Mouse (Mus musculus) kidney, postnatal 25 days (tissue): ENCODE measurements around the gene Qrich1.

ENCODE experiments used
- DNase-seq, 2 experiments: peaks; one replicate each; pipeline ENCODE4 v3.0.0; 2021; ENCODE audit warnings: mixed read lengths in 2 of 2

Qrich1 gene

DNA sequence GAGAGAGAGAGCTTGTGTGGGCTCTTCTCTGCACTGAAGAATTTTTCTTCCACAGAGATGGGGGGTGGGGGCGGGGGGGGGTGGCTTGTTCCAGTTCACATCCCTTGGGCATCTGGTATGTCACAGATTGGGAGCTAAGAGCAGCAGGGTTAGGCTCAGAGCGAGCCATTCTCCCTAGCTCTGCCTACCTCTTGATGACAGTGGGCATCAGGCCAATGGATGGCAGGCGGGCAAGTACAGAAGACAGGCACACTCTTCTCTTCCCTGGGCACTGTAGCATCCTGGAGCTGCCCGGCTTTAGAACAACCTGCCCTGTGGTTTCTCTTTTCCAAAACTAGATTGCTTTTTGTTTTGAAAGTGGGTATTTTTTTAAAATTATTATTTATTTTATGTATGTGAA lies 74.9 kb downstream of the Qrich1 start:
- DNase-seq, result no peak

DNA sequence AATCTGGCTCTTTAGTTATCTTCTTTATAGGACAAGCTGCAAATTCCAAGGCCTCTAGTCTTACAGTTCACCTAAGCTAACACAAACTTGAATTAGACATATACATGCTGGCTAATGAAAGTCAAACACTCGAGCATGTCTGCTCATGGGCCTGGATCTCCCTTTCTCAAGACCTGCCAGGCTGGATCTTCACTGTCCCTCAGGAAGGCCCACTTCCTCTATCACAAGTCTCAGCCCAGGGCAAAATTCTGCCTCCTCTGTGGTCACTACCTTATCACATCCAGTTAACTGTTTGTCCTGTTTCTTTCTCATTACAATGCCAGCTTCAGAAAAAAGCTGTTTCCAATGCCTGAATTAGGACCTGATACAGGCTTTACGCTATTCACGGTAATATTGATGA lies 77.7 kb downstream of the Qrich1 start:
- DNase-seq, result no peak

DNA sequence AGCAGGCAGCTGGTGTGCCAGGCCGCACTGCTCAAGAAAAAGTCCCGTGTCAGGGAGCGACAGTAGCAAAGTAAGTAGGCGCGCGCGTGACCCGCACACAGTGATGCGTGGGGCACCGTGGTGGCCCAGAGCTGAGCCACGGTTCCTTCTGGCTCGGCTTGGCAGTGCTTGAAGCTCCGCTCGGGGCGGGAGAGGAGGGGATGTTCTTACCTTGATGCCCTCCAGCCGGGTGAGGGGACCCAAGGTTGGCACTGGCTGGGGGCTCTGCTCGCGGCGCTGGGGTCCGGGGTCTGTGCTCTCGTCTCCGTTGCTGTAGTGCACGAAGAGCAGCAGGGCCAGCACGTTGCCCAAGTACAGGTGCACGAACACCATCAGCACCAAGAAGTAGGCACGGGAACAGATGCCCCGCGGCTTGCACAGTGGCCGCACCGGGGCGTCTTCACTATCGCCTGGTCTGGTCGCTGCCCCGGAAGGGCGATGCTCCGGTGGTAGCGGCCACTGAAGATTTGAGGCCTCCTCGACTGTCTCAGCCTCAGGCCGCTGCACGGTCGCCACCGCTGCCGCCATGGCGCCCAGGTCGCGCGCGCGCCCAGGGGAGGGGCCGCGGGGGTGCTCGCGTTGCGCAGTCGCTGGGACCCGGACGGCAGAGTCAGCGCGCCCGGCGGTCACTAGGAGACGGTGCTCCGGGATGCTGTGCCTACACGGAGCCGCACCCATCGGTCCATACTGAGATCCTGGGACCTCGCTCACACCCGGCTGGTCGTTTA lies 80.6 kb downstream of the Qrich1 start, which contains the start of gene P4htm:
P4htm (minus strand) TSS at position 670 of the 767 bp plus-strand sequence.
- peak; percentile 53 to 78 for DNase-seq

DNA sequence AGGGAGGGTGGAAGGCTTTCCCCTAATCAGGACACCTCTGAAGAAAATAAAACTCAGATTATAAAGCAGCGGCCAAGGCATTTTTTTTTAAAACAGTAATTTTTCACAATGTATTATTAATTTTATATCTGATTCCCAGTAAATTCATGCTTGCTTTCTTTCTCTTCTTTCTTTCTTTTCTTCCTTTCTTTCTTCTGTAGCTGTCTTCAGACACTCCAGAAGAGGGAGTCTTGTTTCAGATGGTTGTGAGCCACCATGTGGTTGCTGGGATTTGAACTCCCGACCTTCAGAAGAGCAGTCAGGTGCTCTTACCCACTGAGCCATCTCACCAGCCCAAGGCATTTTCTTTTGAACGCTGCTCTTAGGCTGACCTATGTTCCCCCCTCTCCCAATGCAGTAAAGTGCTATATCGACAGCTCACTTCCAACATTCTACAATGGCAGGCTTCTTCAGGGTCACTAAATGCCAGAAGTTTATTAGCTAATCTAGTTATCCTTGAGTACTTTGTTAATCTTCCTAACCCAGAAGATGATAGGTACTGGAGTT lies 82.5 kb downstream of the Qrich1 start:
- no peak for DNase-seq

DNA sequence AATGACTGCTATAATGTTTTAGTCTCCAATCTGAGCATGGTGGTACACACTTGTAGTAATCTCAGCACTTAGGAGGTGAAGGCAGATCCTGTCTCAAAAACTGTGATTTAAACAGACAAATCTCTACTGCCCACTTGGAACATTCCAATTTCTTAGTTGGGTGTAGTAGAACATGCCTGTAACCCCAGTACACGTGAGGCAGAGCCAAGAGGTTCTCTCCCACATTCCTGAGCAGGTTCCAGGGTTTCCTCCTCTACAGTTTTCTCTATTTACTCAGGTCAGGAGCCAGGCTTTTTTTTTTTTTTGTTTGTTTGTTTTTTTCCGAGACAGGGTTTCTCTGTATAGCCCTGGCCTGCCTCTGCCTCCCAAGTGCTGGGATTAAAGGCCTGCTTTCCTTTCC lies 83.4 kb downstream of the Qrich1 start:
- DNase-seq, result no peak

DNA sequence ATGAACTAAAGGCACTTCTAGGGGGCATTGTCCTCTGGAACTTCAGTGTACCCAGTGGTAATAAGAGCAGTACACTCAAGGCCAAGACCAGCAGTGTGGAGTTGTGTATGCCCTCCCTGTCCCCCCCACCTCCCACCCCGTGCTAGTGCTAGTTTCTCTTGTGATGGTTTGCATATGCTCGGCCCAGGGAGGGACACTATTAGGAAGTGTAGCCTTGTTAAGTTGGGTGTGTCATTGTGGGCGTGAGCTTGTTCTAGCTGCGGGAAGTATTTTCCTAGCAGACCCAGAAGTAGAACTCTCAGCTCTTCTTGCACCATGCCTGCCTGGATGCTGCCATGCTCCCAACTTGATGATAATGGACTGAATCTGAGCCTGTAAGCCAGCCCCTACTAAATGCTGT lies 85.4 kb downstream of the Qrich1 start:
- DNase-seq, result no peak

DNA sequence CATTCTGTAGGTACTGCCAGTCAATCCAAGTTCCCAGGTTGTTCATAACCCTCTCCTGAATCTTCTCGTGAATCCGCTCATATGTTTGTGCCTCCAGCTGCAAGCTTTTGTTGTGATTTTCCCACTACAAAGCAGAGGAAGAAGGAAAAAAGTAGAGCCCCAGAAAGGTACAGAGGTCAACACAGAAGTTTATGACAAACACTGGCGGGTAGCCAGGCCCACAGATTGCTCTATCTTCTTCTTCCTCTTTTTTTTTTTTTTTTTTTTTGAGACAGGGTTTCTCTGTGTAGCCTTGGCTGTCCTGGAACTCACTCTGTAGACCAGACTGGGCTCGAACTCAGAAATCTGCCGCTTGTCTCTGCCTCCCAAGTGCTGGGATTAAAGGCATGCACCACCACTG lies 91.3 kb downstream of the Qrich1 start:
- DNase-seq, result peak in 1 of 2 experiments; percentile 21

DNA sequence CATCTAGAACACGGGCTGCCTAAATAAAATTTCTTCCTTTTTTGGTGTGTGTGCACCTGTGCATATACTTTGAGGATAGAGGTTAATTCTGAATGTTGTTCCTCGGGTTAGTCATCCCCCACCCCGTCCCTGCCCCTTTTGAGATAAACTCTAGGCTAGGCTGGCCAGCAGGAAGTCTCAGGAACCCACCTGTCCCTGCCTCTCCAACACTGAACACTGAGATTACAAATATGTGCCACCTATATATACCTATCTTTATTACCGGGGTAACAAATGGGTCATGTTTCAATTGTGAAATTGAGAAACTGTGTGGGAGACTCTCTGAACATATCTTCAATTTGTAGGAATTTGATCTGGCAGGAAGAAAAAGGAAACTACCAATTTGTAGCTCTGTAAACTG lies 92.3 kb downstream of the Qrich1 start:
- no peak for DNase-seq
